Mouse (Mus musculus) erythroblast, embryonic 14.5 days (primary cell): Measurements from ENCODE around the gene Adm2. TPM values are rescaled to one million over a fixed set of nuclear protein-coding genes. Genes with fewer than 3 reads are reported as not detected.

Source experiments
- H3K27me3 ChIP-seq: 2 replicates; pipeline ENCODE4 v1.6.1; 2012; ENCODE audit warnings: inconsistent platforms; ENCODE audit not compliant: control insufficient read depth
- H3K36me3 ChIP-seq: 2 replicates; pipeline ENCODE4 v1.6.1; 2012; ENCODE audit warnings: mild to moderate bottlenecking, inconsistent platforms; ENCODE audit not compliant: control insufficient read depth
- H3K4me1 ChIP-seq: 2 replicates; pipeline ENCODE4 v1.6.1; 2012; ENCODE audit warnings: inconsistent platforms; ENCODE audit not compliant: control insufficient read depth
- H3K4me3 ChIP-seq: replicated peaks from 2 replicates; pipeline ENCODE3; 2012; ENCODE audit warnings: moderate library complexity, mild to moderate bottlenecking, inconsistent platforms
- H3K9me3 ChIP-seq: 2 replicates; pipeline ENCODE4 v1.6.1; 2012; ENCODE audit warnings: low read length, inconsistent platforms, mixed read lengths; ENCODE audit not compliant: control insufficient read depth
- GATA1 ChIP-seq: IDR thresholded peaks from 2 replicates; pipeline ENCODE4 v1.6.1; 2012; ENCODE audit warnings: low read length, inconsistent platforms, mixed read lengths
- TAL1 ChIP-seq: IDR thresholded peaks from 3 replicates; pipeline ENCODE4 v1.6.1; 2012; ENCODE audit warnings: low read length, inconsistent platforms, mixed read lengths
- polyA plus RNA-seq: library from polyadenylated mRNA; stranded (reverse); fragments of >175 nt; gene quantifications from 2 replicates; pipeline ENCODE4 v1.2.3, GENCODE M21; 2012

Adm2 gene
- polyA plus RNA-seq, 1 experiment, result 0.27 TPM

GRCm38 (mm10) chr15:89341678-89342077, 19.2 kb downstream of the Adm2 start:
- TF ChIP-seq TAL1 (no peak), GATA1 (no peak)
- Histone ChIP-seq H3K4me3 (no peak overlapping the region), H3K4me1 (no peaks in the 10 kb centered on the region), H3K9me3 (no peaks in the 10 kb centered on the region), H3K36me3 (no peaks in the 10 kb centered on the region), H3K27me3 (no peaks in the 10 kb centered on the region; the same call in 1 of the 2 replicates)

- Histone ChIP-seq H3K9me3 (no peaks in the 10 kb centered on the region), H3K4me3 (no peak overlapping the region), H3K36me3 (no peaks in the 10 kb centered on the region), H3K27me3 (no peaks in the 10 kb centered on the region; the same call in 1 of the 2 replicates), H3K4me1 (no peaks in the 10 kb centered on the region)
- TF ChIP-seq TAL1 (no peak), GATA1 (no peak)
Observed at GRCm38 (mm10) chr15:89343325-89343724, 20.8 kb downstream of the Adm2 start.

GRCm38 (mm10) chr15:89350447-89350846, 27.9 kb downstream of the Adm2 start:
- H3K36me3 ChIP-seq, result peaks cover 50% of the 10 kb centered on the region
- TF ChIP-seq TAL1 (no peak), GATA1 (no peak)

GRCm38 (mm10) chr15:89351302-89351701, 28.8 kb downstream of the Adm2 start:
- Histone ChIP-seq H3K4me3 (no peak overlapping the region), H3K27me3 (no peaks in the 10 kb centered on the region), H3K4me1 (peaks cover 21% of the 10 kb centered on the region), H3K36me3 (peaks cover 50% of the 10 kb centered on the region), H3K9me3 (no peaks in the 10 kb centered on the region)
- no peak for TF ChIP-seq TAL1
- no peak for TF ChIP-seq GATA1

More at GRCm38 (mm10) chr15:89350447-89350846, 27.9 kb downstream of the Adm2 start:
- H3K4me1 ChIP-seq, result peaks cover 21% of the 10 kb centered on the region
- no peaks in the 10 kb centered on the region for H3K9me3 ChIP-seq
- H3K27me3 ChIP-seq, result no peaks in the 10 kb centered on the region
- no peak overlapping the region for H3K4me3 ChIP-seq

GRCm38 (mm10) chr15:89352054-89352453, 29.5 kb downstream of the Adm2 start:
- TF ChIP-seq GATA1, result no peak
- TF ChIP-seq TAL1, result no peak
- peaks cover 27% of the 10 kb centered on the region for H3K4me1 ChIP-seq
- H3K4me3 ChIP-seq, result no peak overlapping the region
- peaks cover 51% of the 10 kb centered on the region for H3K36me3 ChIP-seq
- H3K9me3 ChIP-seq, result no peaks in the 10 kb centered on the region
- no peaks in the 10 kb centered on the region for H3K27me3 ChIP-seq

GRCm38 (mm10) chr15:89352795-89353194, 30.3 kb downstream of the Adm2 start:
- H3K9me3 ChIP-seq, result no peaks in the 10 kb centered on the region

GRCm38 (mm10) chr15:89353837-89354236, 31.3 kb downstream of the Adm2 start:
- H3K9me3 ChIP-seq, result no peaks in the 10 kb centered on the region
- H3K36me3 ChIP-seq, result peaks cover 68% of the 10 kb centered on the region
- H3K4me3 ChIP-seq, result peak overlapping the region; percentile 97
- peaks cover 43% of the 10 kb centered on the region for H3K4me1 ChIP-seq
- TF ChIP-seq GATA1 (no peak), TAL1 (no peak)
- no peaks in the 10 kb centered on the region for H3K27me3 ChIP-seq

More at GRCm38 (mm10) chr15:89352795-89353194, 30.3 kb downstream of the Adm2 start:
- H3K36me3 ChIP-seq, result peaks cover 58% of the 10 kb centered on the region
- peaks cover 33% of the 10 kb centered on the region for H3K4me1 ChIP-seq
- H3K4me3 ChIP-seq, result no peak overlapping the region
- H3K27me3 ChIP-seq, result no peaks in the 10 kb centered on the region
- no peak for TF ChIP-seq TAL1
- no peak for TF ChIP-seq GATA1

GRCm38 (mm10) chr15:89354455-89354854, 31.9 kb downstream of the Adm2 start:
- no peaks in the 10 kb centered on the region for H3K27me3 ChIP-seq
- no peak for TF ChIP-seq GATA1
- no peak for TF ChIP-seq TAL1
- no peaks in the 10 kb centered on the region for H3K9me3 ChIP-seq
- H3K4me3 ChIP-seq, result peak overlapping the region; percentile 97
- H3K4me1 ChIP-seq, result peaks cover 48% of the 10 kb centered on the region
- peaks cover 74% of the 10 kb centered on the region for H3K36me3 ChIP-seq

GRCm38 (mm10) chr15:89355241-89356187, 33.0 kb downstream of the Adm2 start, which contains the start of the genes Lmf2 and Ncaph2:
TSS of gene Lmf2 (minus strand) at chr15:89355659.
TSS of gene Ncaph2 (plus strand) at chr15:89355719.
- Histone ChIP-seq H3K4me3 (peak within 1 kb of the TSS; percentile 97), H3K27me3 (no peaks in the 10 kb centered on the region), H3K36me3 (peaks cover 77% of the 10 kb centered on the region), H3K4me1 (peaks cover 56% of the 10 kb centered on the region), H3K9me3 (no peaks in the 10 kb centered on the region)
- TF ChIP-seq GATA1 (no peak), TAL1 (no peak)

GRCm38 (mm10) chr15:89356372-89356771, 33.9 kb downstream of the Adm2 start:
- Histone ChIP-seq H3K9me3 (no peaks in the 10 kb centered on the region), H3K36me3 (peaks cover 77% of the 10 kb centered on the region), H3K4me3 (peak overlapping the region; percentile 97), H3K27me3 (no peaks in the 10 kb centered on the region), H3K4me1 (peaks cover 59% of the 10 kb centered on the region)
- TF ChIP-seq GATA1 (0 out of 2 replicates have a peak, but pooled peaks have one; percentile 12), TAL1 (no peak)
